In the genomic region with DNA sequence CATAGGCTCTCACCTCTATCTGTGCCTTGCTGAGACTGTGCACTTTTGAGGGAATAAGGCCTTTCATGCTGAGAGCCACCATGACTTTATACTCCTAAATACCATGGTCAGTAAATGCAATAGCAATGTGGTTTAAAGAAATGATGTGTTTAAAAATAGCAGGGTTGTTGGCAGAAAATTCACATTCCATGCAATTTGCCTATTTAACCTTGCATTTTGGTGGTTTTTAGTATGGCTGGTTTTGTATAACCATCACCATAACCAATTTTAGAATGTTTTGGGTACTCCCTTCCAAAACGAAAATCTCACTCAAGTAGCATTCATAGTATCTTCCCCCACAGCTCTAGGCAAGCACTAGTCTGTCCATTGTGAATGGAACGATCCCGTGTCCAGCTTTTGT, we compare ENCODE assay signal across 19 mouse cellular contexts. TPM values are rescaled to one million over a fixed set of nuclear protein-coding genes. Genes with fewer than 3 reads are reported as not detected.
A peak's percentile ranks its signal among the peaks of the same experiment; 100 is the strongest.
DNase-seq lines count a peak whose midpoint lies in the region; ATAC-seq lines count a peak whose summit lies in the region.
"Had no signal": no experiment of that assay in that cellular context is flagged by ENCODE, and none has a peak within 500 bp of the region (broad histone marks: within the 10 kb centered on the region; RNA-seq: fewer than 3 reads in every experiment).

No protein-coding gene starts in this region.

- no peak for ATAC-seq in heart, embryonic 15.5 days (replicated peaks; ENCODE audit: insufficient number of reproducible peaks, insufficient read depth, low FRiP score, low read depth)
- no peak; the same call in 1 of the 2 replicates for ATAC-seq in embryonic facial prominence, embryonic 15.5 days (ENCODE audit: insufficient number of reproducible peaks, low FRiP score, low TSS enrichment, low read depth)
- ATAC-seq in erythroid progenitor cell, adult 5-6 weeks (replicated peaks; ENCODE audit: low FRiP score, poor library complexity, severe bottlenecking): no peak
- no peak for ATAC-seq in frontal cortex, adult (ENCODE audit: low TSS enrichment)
- ATAC-seq: forebrain, embryonic 14.5 days; hindbrain, postnatal 0 days had no signal

- H3K4me3 ChIP-seq in heart, embryonic 15.5 days: no peak overlapping the region
- H3K4me3 ChIP-seq in embryonic facial prominence, embryonic 15.5 days (replicated peaks): no peak overlapping the region
- H3K4me3 ChIP-seq: forebrain, embryonic 10.5 days; heart, embryonic 12.5 days; hindbrain, embryonic 13.5 days had no signal

- intact Hi-C loops in heart, postnatal 10 days (cut with DNase I): no loop called here

- H3K27me3 ChIP-seq in heart, embryonic 15.5 days: no peaks in the 10 kb centered on the region
- H3K27me3 ChIP-seq in embryonic facial prominence, embryonic 15.5 days: no peaks in the 10 kb centered on the region
- H3K27me3 ChIP-seq: heart, embryonic 12.5 days; hindbrain, embryonic 13.5 days had no signal

- H3K9me3 ChIP-seq in heart, embryonic 15.5 days (replicated peaks): no peaks in the 10 kb centered on the region
- no peaks in the 10 kb centered on the region for H3K9me3 ChIP-seq in embryonic facial prominence, embryonic 15.5 days (replicated peaks)
- H3K9me3 ChIP-seq: forebrain, embryonic 10.5 days; heart, embryonic 12.5 days; hindbrain, embryonic 13.5 days had no signal

- H3K9ac ChIP-seq in heart, embryonic 15.5 days: no peak overlapping the region
- H3K9ac ChIP-seq in embryonic facial prominence, embryonic 15.5 days: no peak overlapping the region
- H3K9ac ChIP-seq: heart, embryonic 12.5 days; hindbrain, embryonic 13.5 days had no signal

- WGBS in heart, embryonic 15.5 days: 95% methylated on average over 3 of the region's 3 CpGs
- WGBS in embryonic facial prominence, embryonic 15.5 days: 64% methylated on average over 3 of the region's 3 CpGs

- DNase-seq in heart, postnatal 10 days: no peak
- DNase-seq in Muller cell, postnatal 12 days (ENCODE audit: inconsistent ontology term): peak; percentile 68
- DNase-seq in testis, postnatal 14 days (ENCODE audit: low spot score): no peak
- DNase-seq: adrenal gland, adult 8-10 months; cerebellum, adult 11 months; cerebellum, adult 8-10 months; cerebellum, postnatal 14 days; gastrocnemius, postnatal 14 days; kidney, adult 11 months; kidney, adult 9 months had no signal

- H3K4me1 ChIP-seq in heart, embryonic 15.5 days (replicated peaks): peaks cover 27% of the 10 kb centered on the region
- peaks cover 14% of the 10 kb centered on the region; the same call in 1 of the 2 replicates for H3K4me1 ChIP-seq in embryonic facial prominence, embryonic 15.5 days
- H3K4me1 ChIP-seq: forebrain, embryonic 10.5 days; hindbrain, embryonic 13.5 days had no signal

- peaks cover 2% of the 10 kb centered on the region; the same call in 1 of the 2 replicates for H3K36me3 ChIP-seq in heart, embryonic 15.5 days
- peaks cover 11% of the 10 kb centered on the region for H3K36me3 ChIP-seq in embryonic facial prominence, embryonic 15.5 days

- no peak overlapping the region for H3K4me2 ChIP-seq in heart, embryonic 15.5 days
- H3K4me2 ChIP-seq in embryonic facial prominence, embryonic 15.5 days (replicated peaks): no peak overlapping the region
- H3K4me2 ChIP-seq: heart, embryonic 12.5 days; hindbrain, embryonic 13.5 days had no signal

- H3K27ac ChIP-seq in heart, embryonic 15.5 days: 0 out of 2 replicates have a peak overlapping the region, but pooled peaks have one; percentile 11
- peak overlapping the region; percentile 68 for H3K27ac ChIP-seq in embryonic facial prominence, embryonic 15.5 days (replicated peaks)
- H3K27ac ChIP-seq: forebrain, embryonic 10.5 days; hindbrain, embryonic 13.5 days; hindbrain, postnatal 0 days had no signal

RNA-seq across cellular contexts. Expression of a gene that starts 26.3 kb away (rescaled TPM):
- polyA plus RNA-seq in heart, embryonic 15.5 days (2015; fragmentation: Nextera tagmentation; extraction: Ambion mirVana): 18.6 and 24.0 TPM in 2 replicates
- total RNA-seq in heart, postnatal 10 days (2021): 10 to 100 TPM; 19.8 to 21.5 TPM
- 33.2 TPM in 2 replicates for polyA plus RNA-seq in embryonic facial prominence, embryonic 15.5 days (2015; fragmentation: Nextera tagmentation; extraction: Ambion mirVana)
- 10.5 and 11.7 TPM in 2 replicates for total RNA-seq in erythroid progenitor cell, adult 5-6 weeks (2015; ENCODE audit: low replicate concordance)
- total RNA-seq in erythroid progenitor cell, adult 5-6 weeks (2017; ENCODE audit: low replicate concordance): 10.5 and 18.2 TPM in 2 replicates
